In genomic region chr6:88935735-88936276, GRCm38 (mm10) we compare ENCODE assay signal across 8 mouse cellular contexts. TPM values are rescaled to one million over a fixed set of nuclear protein-coding genes. Genes with fewer than 3 reads are reported as not detected.
A peak's percentile ranks its signal among the peaks of the same experiment; 100 is the strongest.
DNase-seq lines count a peak whose midpoint lies in the region; ATAC-seq lines count a peak whose summit lies in the region.

No protein-coding gene starts in this region.

- peak; percentile 65 for DNase-seq in adrenal gland, postnatal 10 days
- DNase-seq in adrenal gland, postnatal 4 days (ENCODE audit: low spot score in 2 of 2), result no peak
- peak; percentile 41 to 70 for DNase-seq in kidney, postnatal 36 days
- DNase-seq in kidney, postnatal 14 days, result no peak
- peak; percentile 63 for DNase-seq in ES-CJ7 (ENCODE audit: low read depth, low spot score)
- peak; percentile 87 for DNase-seq in embryo, embryonic 10.5 days (ENCODE audit: low spot score)
- no peak for DNase-seq in frontal cortex, postnatal 25 days (ENCODE audit: low spot score in 2 of 2)

- ATAC-seq in megakaryocyte progenitor cell, adult 5-6 weeks (replicated peaks; ENCODE audit: poor library complexity), result peak; percentile 57

RNA-seq across cellular contexts. Expression of gene Tpra1, which starts 33.8 kb away (rescaled TPM):
- 10 to 100 TPM; 61.0 to 74.0 TPM for total RNA-seq in adrenal gland, postnatal 10 days (2021)
- total RNA-seq in adrenal gland, postnatal 4 days (2021), result 100 to 1,000 TPM; 112 to 121 TPM
- 24.3 and 26.1 TPM in 2 replicates for total RNA-seq in megakaryocyte progenitor cell, adult 5-6 weeks (2015)
- total RNA-seq in megakaryocyte progenitor cell, adult 5-6 weeks (2017), result 28.4 and 32.8 TPM in 2 replicates

RNA-seq across cellular contexts. Expression of gene Mcm2, which starts 37.2 kb away (rescaled TPM):
- total RNA-seq in adrenal gland, postnatal 10 days (2021), result 10 to 100 TPM; 50.0 to 53.5 TPM
- 10 to 100 TPM; 69.6 to 83.3 TPM for total RNA-seq in adrenal gland, postnatal 4 days (2021)
- 103 and 107 TPM in 2 replicates for total RNA-seq in megakaryocyte progenitor cell, adult 5-6 weeks (2015)
- 150 and 151 TPM in 2 replicates for total RNA-seq in megakaryocyte progenitor cell, adult 5-6 weeks (2017)

Comparison
In these comparisons a context has a peak if more than half of its experiments do, and no peak if none do; other contexts are left out.
1. DNase-seq: peak in adrenal gland, postnatal 10 days (single experiment), kidney, postnatal 36 days (2 of 2), ES-CJ7 (single experiment) and embryo, embryonic 10.5 days (single experiment); none in adrenal gland, postnatal 4 days (0 of 2), kidney, postnatal 14 days (single experiment) and frontal cortex, postnatal 25 days (0 of 2).